Mouse (Mus musculus) cerebellum, adult 2 months (tissue): Measurements from ENCODE around the gene Srsf7.

Experiments used
- CTCF ChIP-seq: fragments of 200-500 bp; IDR thresholded peaks from 2 replicates; pipeline ENCODE4 v1.5.1; 2011; ENCODE audit warnings: low read depth, mild to moderate bottlenecking, control low read depth, low read length, moderate library complexity, borderline replicate concordance; ENCODE audit not compliant: insufficient read depth
- POLR2A ChIP-seq: fragments of 200-500 bp; IDR thresholded peaks from 2 replicates; pipeline ENCODE4 v1.6.1; 2011; ENCODE audit warnings: low read length, control low read depth, borderline replicate concordance; ENCODE audit not compliant: insufficient read depth

DNA sequence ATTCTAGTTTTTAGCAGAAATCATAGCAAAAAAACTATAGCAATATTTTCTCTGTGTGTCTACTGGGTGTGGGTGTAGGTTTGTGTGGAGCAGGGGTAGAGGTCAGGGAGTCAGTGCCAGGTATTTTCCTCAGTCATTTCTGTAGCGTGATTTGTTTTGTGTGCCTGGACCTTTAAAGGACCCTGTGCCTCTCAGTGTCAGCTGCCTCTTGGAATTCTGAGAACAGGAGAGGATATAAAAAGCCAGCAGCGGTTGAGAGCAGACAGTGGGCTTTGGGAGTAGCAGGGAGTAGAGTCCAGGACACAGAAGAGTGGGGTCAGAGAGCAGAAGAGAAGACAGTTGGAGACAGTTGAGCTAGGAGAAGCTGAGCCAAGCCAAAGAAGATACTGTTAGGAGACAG is 13.0 kb upstream of the Srsf7 start:
- no peak for TF ChIP-seq POLR2A
- TF ChIP-seq CTCF = no peak
